Mouse (Mus musculus) cerebellum, postnatal 4 days (tissue): ENCODE data around the gene Slc38a6.

Experiments
- DNase-seq, 2 experiments: peaks; one replicate each; pipeline ENCODE4 v3.0.0; 2022; ENCODE audit warnings: low spot score in 2 of 2, mixed read lengths in 1 of 2

The Slc38a6 gene

GRCm38 (mm10) chr12:73383861-73384260 lies 97.3 kb downstream of the Slc38a6 start:
- no peak for DNase-seq

DNA sequence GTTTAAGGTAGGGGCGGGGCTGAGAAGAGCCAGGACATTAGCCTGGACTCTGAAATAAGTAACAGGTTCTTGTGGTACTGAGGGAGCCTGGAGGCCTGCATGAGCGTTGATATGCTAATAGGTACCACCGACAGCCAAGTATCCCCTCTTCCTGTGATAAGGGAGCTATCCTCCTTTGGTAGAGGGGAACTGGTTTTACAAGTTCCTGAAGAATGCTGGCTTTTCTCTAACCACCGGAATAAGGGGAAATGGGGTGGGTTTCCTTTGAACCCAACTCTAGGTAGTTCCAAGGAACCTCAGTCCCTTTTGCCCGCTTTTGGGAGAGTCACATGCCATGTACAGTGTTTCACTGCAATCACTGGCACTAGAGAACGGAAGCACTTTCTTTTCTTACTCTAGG lies 98.2 kb downstream of the Slc38a6 start:
- no peak for DNase-seq

DNA sequence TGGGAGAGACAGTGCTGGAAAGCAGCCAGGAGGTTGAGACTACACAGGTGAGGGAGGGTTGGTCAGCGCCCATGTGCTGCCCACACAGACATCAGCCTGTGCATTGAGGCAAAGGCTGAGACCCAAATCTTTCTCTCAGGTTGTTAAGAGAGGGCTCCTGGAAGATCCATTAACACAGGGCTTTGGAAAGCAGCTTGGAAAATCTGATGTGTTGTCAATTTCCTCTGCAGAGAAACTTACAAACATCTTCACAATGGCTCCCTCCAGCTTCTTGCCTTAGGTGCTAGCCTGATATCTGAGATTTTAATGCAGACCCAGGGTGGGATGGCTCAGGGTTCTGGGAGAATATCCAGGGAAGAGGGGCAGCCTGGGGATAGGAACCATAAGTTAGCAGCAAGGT lies 105.9 kb downstream of the Slc38a6 start:
- DNase-seq, result no peak

- DNase-seq, result no peak
These were observed 106.4 kb downstream of the Slc38a6 start for GRCm38 (mm10) chr12:73393018-73393417.

GRCm38 (mm10) chr12:73393881-73394291 lies 107.3 kb downstream of the Slc38a6 start:
- DNase-seq, result no peak

DNA sequence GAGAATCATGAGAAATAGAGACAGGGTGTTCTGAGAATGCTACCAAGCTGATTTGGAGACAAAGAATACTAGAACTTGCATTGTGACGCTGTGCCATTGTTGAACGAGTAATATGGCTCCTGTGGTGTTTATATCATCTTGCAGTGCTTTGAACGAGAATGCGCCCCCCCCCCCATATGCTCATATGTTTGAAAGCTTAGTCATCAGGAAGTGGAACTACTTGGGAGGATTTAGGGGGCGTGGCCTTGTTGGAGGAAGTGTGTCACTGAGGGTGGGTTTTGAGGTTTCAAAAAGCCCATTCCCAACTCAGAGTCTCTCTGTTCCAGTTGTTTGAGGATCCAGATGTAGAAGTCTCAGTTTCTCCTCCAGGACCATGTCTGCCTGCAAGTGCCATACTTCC lies 108.0 kb downstream of the Slc38a6 start:
- DNase-seq, result no peak

DNA sequence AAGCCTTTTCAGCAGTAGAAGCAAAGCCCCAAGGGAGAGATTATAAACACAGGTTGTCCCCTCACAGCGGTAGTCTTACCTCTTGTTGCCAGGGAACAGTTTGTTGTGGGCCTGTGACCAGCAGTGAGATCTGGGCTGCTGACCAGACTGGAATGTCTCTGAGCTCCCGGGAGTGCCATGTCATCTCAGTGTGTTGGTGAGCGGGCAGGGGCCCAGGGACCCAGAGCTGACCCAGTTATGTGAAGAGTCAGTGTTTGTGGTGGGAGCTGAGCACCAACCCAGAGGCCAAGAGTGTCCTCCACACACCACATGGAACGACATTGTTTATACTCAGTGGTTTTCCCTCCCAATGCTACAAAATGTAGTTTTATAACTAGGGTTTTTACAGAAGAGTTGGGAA lies 112.8 kb downstream of the Slc38a6 start:
- no peak for DNase-seq

GRCm38 (mm10) chr12:73400481-73401025 lies 114.0 kb downstream of the Slc38a6 start:
- DNase-seq, result no peak

DNA sequence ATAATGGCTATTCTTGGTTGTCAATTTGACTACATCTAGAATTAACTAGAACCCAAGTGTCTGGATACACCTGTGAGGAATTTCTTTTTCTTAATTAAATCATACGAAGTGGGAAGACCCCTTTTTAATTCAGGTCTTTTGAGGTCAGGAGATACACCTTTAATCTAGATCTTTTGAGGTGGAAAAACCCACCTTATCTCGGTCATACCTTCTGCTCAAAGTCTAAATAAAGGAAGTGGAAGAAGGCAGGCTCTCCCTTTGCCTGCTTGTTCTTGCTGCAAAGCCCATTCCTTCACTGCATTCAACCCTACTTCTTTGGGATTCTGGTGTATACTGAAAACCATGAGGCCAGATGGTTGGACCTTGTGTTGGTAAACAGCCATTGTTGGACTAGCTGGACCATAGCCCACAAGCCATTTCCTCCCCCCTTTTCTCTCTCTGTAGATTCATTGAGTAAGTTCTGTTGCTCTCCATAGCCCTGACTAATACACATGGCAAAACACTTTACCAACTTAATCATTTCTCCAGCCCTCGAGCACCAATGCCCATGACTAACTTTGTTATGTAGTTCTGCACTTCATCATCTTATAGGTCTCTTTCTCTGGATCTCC lies 115.0 kb downstream of the Slc38a6 start:
- DNase-seq, result no peak

- no peak for DNase-seq
These were observed 115.6 kb downstream of the Slc38a6 start for GRCm38 (mm10) chr12:73402137-73402712.

GRCm38 (mm10) chr12:73402851-73403665 lies 116.5 kb downstream of the Slc38a6 start:
- DNase-seq, result no peak
